Mouse (Mus musculus) inflammation-experienced regulatory T-cells, adult 6 months (primary cell): ENCODE data around the gene Olfr51. TPM values are rescaled to one million over a fixed set of nuclear protein-coding genes. Genes with fewer than 3 reads are reported as not detected.
"Not testable (repeated sequence)": the region's sequence is repeated elsewhere in the genome, so short reads cannot be mapped to it uniquely, and the experiment has no call there.

Experiments used
- ATAC-seq: one replicate; pipeline ENCODE4 v1.8.0; 2017
- polyA plus RNA-seq, 3 experiments: library from polyadenylated mRNA; unstranded; fragments of 100-300 nt; shearing (Covaris generic); gene quantifications; one replicate each; pipeline ENCODE4 v1.2.1; 2017

Olfr51 gene
- polyA plus RNA-seq: not detected

DNA sequence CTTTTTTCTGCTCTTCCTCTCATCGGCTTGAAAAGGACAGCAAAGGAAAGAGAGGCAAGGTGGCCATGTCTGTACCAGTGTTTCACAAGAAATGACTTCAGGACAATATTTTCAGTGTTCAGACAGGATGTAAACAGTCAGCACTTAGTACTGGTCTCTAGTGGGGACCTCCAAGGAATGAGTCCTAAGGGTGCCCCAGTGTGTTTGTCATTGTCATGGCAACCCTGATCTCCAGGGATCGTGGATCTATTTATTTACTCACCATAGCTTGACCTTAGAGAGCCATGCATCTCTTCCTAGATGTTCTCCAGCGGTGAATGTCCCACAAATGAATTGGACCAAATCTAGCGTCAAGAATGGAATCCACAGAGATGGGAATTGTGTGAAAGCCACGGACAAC is at the start of gene Olfr51:
Olfr51 (plus strand) TSS at position 301 of the 400 bp plus-strand sequence.
- no peak for ATAC-seq

GRCm38 (mm10) chr11:50953665-50954064 is 49.7 kb upstream of the Olfr51 start, which contains the start of gene Prop1:
Gene Prop1 (minus strand): TSS chr11:50953765.
- no peak for ATAC-seq

- no peak for ATAC-seq
Measured at GRCm38 (mm10) chr11:50964886-50965285, 38.5 kb upstream of the Olfr51 start.

- ATAC-seq: no peak
Measured at GRCm38 (mm10) chr11:50966230-50966629, 37.2 kb upstream of the Olfr51 start, which contains the start of gene Olfr1378. Gene Olfr1378 (plus strand): TSS chr11:50966530.

DNA sequence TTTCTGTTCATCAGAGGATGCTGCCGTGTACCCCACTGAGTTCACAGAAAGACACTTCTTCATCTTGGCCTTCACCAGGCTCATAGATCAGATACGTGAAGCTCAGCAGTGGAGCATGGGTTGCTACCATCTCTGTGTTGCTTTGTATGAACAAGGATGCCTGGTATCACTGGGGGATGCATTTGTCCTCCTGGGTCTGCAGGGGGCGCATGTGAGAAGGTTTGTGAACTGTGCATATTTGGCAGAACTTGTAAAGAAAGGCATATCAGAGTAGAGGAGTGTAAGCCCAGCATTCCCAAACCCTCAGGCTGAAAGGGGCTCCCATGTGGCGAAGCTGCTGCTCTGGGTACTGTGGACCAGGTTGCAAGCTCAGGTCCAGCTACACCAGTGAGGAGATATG is 26.2 kb upstream of the Olfr51 start:
- no peak for ATAC-seq

DNA sequence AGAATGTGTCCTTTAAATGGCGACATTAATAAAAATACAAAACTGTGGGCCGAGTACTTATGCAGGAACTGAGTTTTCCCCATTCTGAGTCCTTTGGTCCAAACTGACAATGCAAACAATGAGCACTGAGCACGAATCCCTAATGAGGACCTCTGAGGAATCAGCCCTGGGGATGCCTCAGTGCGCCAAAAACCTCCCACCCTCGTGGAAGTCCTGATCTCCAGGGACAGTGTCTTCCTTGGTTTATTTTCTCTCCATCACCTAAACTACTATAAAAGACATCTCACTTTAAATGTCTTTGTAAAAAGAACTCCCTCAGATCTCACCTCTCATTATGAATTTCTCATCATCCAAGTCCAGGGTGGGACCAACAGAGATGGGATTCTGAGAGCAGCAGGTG is 21.7 kb upstream of the Olfr51 start, which contains the start of gene Olfr1377:
Olfr1377 (plus strand) TSS at position 301 of the 400 bp plus-strand sequence.
- ATAC-seq: no peak

GRCm38 (mm10) chr11:51011821-51012220 is 8.4 kb downstream of the Olfr51 start:
- ATAC-seq: no peak

GRCm38 (mm10) chr11:51013936-51014335 is 10.5 kb downstream of the Olfr51 start, which contains the start of gene Olfr54:
Gene Olfr54 (plus strand): TSS chr11:51014236.
- ATAC-seq: no peak

GRCm38 (mm10) chr11:51016341-51016740 is 12.9 kb downstream of the Olfr51 start:
- ATAC-seq: no peak

GRCm38 (mm10) chr11:51026811-51027210 is 23.4 kb downstream of the Olfr51 start:
- ATAC-seq: not testable (repeated sequence)

- not testable (repeated sequence) for ATAC-seq
Measured at GRCm38 (mm10) chr11:51029381-51029780, 26.0 kb downstream of the Olfr51 start.

GRCm38 (mm10) chr11:51030225-51030624 is 26.8 kb downstream of the Olfr51 start:
- no peak for ATAC-seq

DNA sequence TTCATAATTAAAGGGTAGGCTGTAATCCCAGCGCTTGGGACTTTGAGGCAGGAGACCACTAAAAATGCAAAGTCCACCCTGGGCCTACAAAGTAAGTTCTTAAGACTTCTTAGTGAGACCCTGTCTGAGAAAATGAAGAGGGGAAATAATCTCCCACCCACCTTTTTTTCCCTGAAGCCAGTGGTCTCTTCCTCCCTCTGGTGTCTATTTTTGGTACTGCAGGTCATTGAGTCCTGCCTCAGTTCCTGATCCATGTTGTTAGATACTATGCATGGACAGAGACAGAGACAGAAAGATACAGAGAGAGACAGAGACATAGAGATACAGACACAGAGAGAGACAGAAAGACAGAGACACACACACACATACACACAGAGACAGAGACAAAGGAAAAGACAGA is 29.5 kb downstream of the Olfr51 start:
- no peak for ATAC-seq

DNA sequence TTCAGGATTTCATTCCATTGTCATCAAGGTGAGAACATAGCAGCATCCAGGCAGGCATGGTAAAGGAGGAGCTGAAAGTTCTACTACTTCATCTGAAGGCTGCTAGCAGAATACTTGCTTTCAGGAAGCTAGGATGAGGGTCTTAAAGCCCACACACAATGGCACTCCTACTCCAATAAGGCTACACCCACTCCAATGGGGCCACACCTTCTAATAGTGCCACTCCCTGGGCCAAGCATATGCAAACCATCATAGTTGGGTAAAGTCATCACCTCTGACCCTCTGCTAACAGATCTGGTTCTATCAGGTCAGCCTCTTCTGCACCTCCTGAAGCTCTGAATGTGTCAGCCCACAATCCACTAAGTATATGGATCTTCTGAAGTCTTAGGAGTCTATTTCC is 30.7 kb downstream of the Olfr51 start:
- not testable (repeated sequence) for ATAC-seq

DNA sequence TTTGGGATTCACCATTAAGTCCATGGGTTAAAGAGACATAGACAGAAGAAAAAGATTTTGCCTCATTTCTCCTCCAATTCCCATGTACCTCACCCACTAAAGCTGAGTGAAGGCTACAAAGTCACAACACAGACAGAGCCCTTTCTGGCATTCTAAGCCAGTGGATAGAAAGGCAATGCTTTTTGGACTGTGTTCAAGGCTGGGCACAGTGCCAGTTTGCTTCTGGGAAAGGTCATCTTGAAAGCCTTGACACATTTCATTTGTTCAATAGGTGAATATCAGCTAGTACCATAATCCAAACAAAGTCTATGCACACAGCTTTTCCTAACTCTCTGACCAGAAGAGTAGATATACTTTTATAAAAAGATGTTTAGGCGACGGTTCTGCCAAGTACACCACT is 32.6 kb downstream of the Olfr51 start:
- no peak for ATAC-seq

- ATAC-seq: not testable (repeated sequence)
Measured at GRCm38 (mm10) chr11:51044776-51045175, 41.4 kb downstream of the Olfr51 start.

- ATAC-seq: not testable (repeated sequence)
Measured at GRCm38 (mm10) chr11:51047809-51048208, 44.4 kb downstream of the Olfr51 start, which contains the start of gene Olfr1375. Gene Olfr1375 (plus strand): TSS chr11:51048109.

GRCm38 (mm10) chr11:51051678-51052077 is 48.3 kb downstream of the Olfr51 start:
- ATAC-seq: no peak

GRCm38 (mm10) chr11:51053230-51053629 is 49.8 kb downstream of the Olfr51 start:
- no peak for ATAC-seq

- no peak for ATAC-seq
Measured at GRCm38 (mm10) chr11:51059151-51059571, 55.8 kb downstream of the Olfr51 start, which contains the start of gene Zfp354a. Gene Zfp354a (plus strand): TSS chr11:51059257.
